Mouse (Mus musculus) small intestine, adult 2 months (tissue): ENCODE measurements at regions not wholly inside any gene's neighbourhood (a gene's known extent, or its start where the extent isn't known, plus 50 kb on each side); places are given as distances from the start of the nearest gene placed in this dataset.

Source experiments
- H3K27ac ChIP-seq: fragments of 200-500 bp; 2 replicates; pipeline ENCODE4 v1.5.1; 2012; ENCODE audit warnings: low read depth, low read length, control low read depth, inconsistent platforms; ENCODE audit not compliant: insufficient read depth
- H3K27me3 ChIP-seq: fragments of 200-500 bp; 2 replicates; pipeline ENCODE4 v1.6.1; 2012; ENCODE audit warnings: mild to moderate bottlenecking, moderate library complexity, low read length, inconsistent platforms; ENCODE audit not compliant: control insufficient read depth, insufficient read depth
- H3K36me3 ChIP-seq: fragments of 200-500 bp; 2 replicates; pipeline ENCODE4 v1.6.1; 2012; ENCODE audit warnings: mild to moderate bottlenecking, low read length, control low read depth, inconsistent platforms; ENCODE audit not compliant: control insufficient read depth, insufficient read depth
- H3K4me1 ChIP-seq: fragments of 200-500 bp; 2 replicates; pipeline ENCODE4 v1.6.1; 2012; ENCODE audit warnings: low read length, inconsistent platforms, mixed read lengths; ENCODE audit not compliant: control insufficient read depth, insufficient read depth, insufficient read length
- H3K4me3 ChIP-seq: fragments of 200-500 bp; 2 replicates; pipeline ENCODE4 v1.5.1; 2012; ENCODE audit warnings: low read depth, mild to moderate bottlenecking, control low read depth, inconsistent platforms, low read length, moderate library complexity
- CTCF ChIP-seq: fragments of 200-500 bp; IDR thresholded peaks from 2 replicates; pipeline ENCODE4 v1.5.1; 2012; ENCODE audit warnings: low read depth, mild to moderate bottlenecking, control low read depth, inconsistent platforms, low read length, moderate library complexity, mixed read lengths; ENCODE audit not compliant: insufficient replicate concordance, insufficient read length; ENCODE audit errors: extremely low read depth
- POLR2A ChIP-seq: fragments of 200-500 bp; IDR thresholded peaks from 2 replicates; pipeline ENCODE4 v1.6.1; 2012; ENCODE audit warnings: low read depth, mild to moderate bottlenecking, control low read depth, inconsistent platforms, low read length, moderate library complexity
- WGBS: fragments of 180-500 bp; shearing (Covaris S2); methylation state at CpG from one replicate; pipeline ENCODE4 v1.1.7; 2018; 5-methylcytosine and 5-hydroxymethylcytosine counted together

- Histone ChIP-seq H3K4me1 (peaks cover 14% of the 10 kb centered on the region), H3K36me3 (no peaks in the 10 kb centered on the region), H3K4me3 (no peak overlapping the region), H3K27ac (no peak overlapping the region), H3K27me3 (no peaks in the 10 kb centered on the region)
- TF ChIP-seq CTCF (no peak), POLR2A (no peak)
- WGBS, result 25% methylated on average over 8 of the region's 8 CpGs
Observed at GRCm38 (mm10) chr16:30173953-30174874, 93.1 kb downstream of the Cpn2 start.

- WGBS, result 84% methylated on average over 5 of the region's 5 CpGs
Observed at GRCm38 (mm10) chr16:30176306-30176705, 91.0 kb downstream of the Cpn2 start.

GRCm38 (mm10) chr16:30177769-30178168 lies 89.5 kb downstream of the Cpn2 start:
- H3K27me3 ChIP-seq, result no peaks in the 10 kb centered on the region
- 89% methylated on average over 7 of the region's 7 CpGs for WGBS
- H3K4me1 ChIP-seq, result peaks cover 15% of the 10 kb centered on the region
- H3K27ac ChIP-seq, result no peak overlapping the region
- H3K4me3 ChIP-seq, result no peak overlapping the region
- no peaks in the 10 kb centered on the region for H3K36me3 ChIP-seq
- no peak for TF ChIP-seq CTCF
- no peak for TF ChIP-seq POLR2A

More at GRCm38 (mm10) chr16:30176306-30176705, 91.0 kb downstream of the Cpn2 start:
- Histone ChIP-seq H3K4me3 (no peak overlapping the region), H3K27ac (no peak overlapping the region), H3K27me3 (no peaks in the 10 kb centered on the region), H3K4me1 (peaks cover 20% of the 10 kb centered on the region), H3K36me3 (no peaks in the 10 kb centered on the region)
- TF ChIP-seq CTCF (no peak), POLR2A (no peak)

GRCm38 (mm10) chr16:30178596-30178995 lies 88.7 kb downstream of the Cpn2 start:
- Histone ChIP-seq H3K4me1 (peaks cover 15% of the 10 kb centered on the region), H3K36me3 (no peaks in the 10 kb centered on the region)
- WGBS, result 86% methylated on average over 6 of the region's 6 CpGs

GRCm38 (mm10) chr16:30179504-30179976 lies 87.8 kb downstream of the Cpn2 start:
- H3K36me3 ChIP-seq, result no peaks in the 10 kb centered on the region
- peaks cover 6% of the 10 kb centered on the region; the same call in 1 of the 2 replicates for H3K4me1 ChIP-seq
- TF ChIP-seq POLR2A, result no peak
- no peak for TF ChIP-seq CTCF
- H3K27ac ChIP-seq, result no peak overlapping the region
- H3K27me3 ChIP-seq, result no peaks in the 10 kb centered on the region
- WGBS, result 69% methylated on average over 5 of the region's 5 CpGs
- H3K4me3 ChIP-seq, result no peak overlapping the region

More at GRCm38 (mm10) chr16:30178596-30178995, 88.7 kb downstream of the Cpn2 start:
- Histone ChIP-seq H3K27ac (no peak overlapping the region), H3K4me3 (no peak overlapping the region), H3K27me3 (no peaks in the 10 kb centered on the region)
- TF ChIP-seq POLR2A (no peak), CTCF (no peak)

- H3K27ac ChIP-seq, result no peak overlapping the region
- TF ChIP-seq CTCF (no peak), POLR2A (no peak)
- H3K36me3 ChIP-seq, result no peaks in the 10 kb centered on the region
- peaks cover 8% of the 10 kb centered on the region for H3K4me1 ChIP-seq
- H3K4me3 ChIP-seq, result no peak overlapping the region
- H3K27me3 ChIP-seq, result no peaks in the 10 kb centered on the region
- WGBS, result 82% methylated on average over 8 of the region's 8 CpGs
Observed at GRCm38 (mm10) chr16:30181116-30181515, 86.2 kb downstream of the Cpn2 start.

- Histone ChIP-seq H3K4me3 (no peak overlapping the region; the same call in 1 of the 2 replicates), H3K27ac (peak overlapping the region; percentile 66), H3K4me1 (peaks cover 19% of the 10 kb centered on the region), H3K27me3 (no peaks in the 10 kb centered on the region), H3K36me3 (no peaks in the 10 kb centered on the region)
- WGBS, result 51% methylated on average over 18 of the region's 18 CpGs
- no peak for TF ChIP-seq POLR2A
- TF ChIP-seq CTCF, result no peak
Observed at GRCm38 (mm10) chr16:30184591-30185265, 82.6 kb downstream of the Cpn2 start.
